Mouse (Mus musculus) bone marrow macrophage, adult 2 months (primary cell): Measurements from ENCODE around the gene S100a3. TPM values are rescaled to one million over a fixed set of nuclear protein-coding genes. Genes with fewer than 3 reads are reported as not detected.

Experiments
- H3K27ac ChIP-seq: 2 replicates; pipeline ENCODE4 v1.5.1; 2012; ENCODE audit warnings: low read depth, low read length; ENCODE audit not compliant: insufficient read depth
- H3K4me1 ChIP-seq: 2 replicates; pipeline ENCODE4 v1.6.1; 2012; ENCODE audit warnings: low read length; ENCODE audit not compliant: control insufficient read depth, insufficient read depth
- H3K4me3 ChIP-seq: 2 replicates; pipeline ENCODE4 v1.5.1; 2012; ENCODE audit warnings: mild to moderate bottlenecking, low read length, moderate library complexity; ENCODE audit not compliant: insufficient read depth
- CTCF ChIP-seq: IDR thresholded peaks from 2 replicates; pipeline ENCODE4 v1.5.1; 2012; ENCODE audit warnings: low read depth, mild to moderate bottlenecking, low read length, moderate library complexity
- POLR2A ChIP-seq: IDR thresholded peaks from 2 replicates; pipeline ENCODE4 v1.6.1; 2012; ENCODE audit warnings: mild to moderate bottlenecking, low read depth, low read length, borderline replicate concordance
- polyA plus RNA-seq: library from polyadenylated mRNA; stranded (reverse); fragments of >200 nt; gene quantifications from 2 replicates; pipeline ENCODE4 v1.2.4, GENCODE M21; 2012; ENCODE audit not compliant: missing spikeins, insufficient read depth, insufficient read length

The S100a3 gene
- polyA plus RNA-seq, 1 experiment: not detected

GRCm38 (mm10) chr3:90638511-90639275, 78.3 kb downstream of the S100a3 start:
- Histone ChIP-seq H3K4me1 (peaks cover 4% of the 10 kb centered on the region; the same call in 1 of the 2 replicates), H3K4me3 (no peak overlapping the region), H3K27ac (no peak overlapping the region)
- TF ChIP-seq CTCF: no peak
- no peak for TF ChIP-seq POLR2A

- Histone ChIP-seq H3K4me1 (peaks cover 4% of the 10 kb centered on the region; the same call in 1 of the 2 replicates), H3K27ac (no peak overlapping the region), H3K4me3 (no peak overlapping the region)
- peak; percentile 51 for TF ChIP-seq CTCF
- TF ChIP-seq POLR2A: no peak
Observed at GRCm38 (mm10) chr3:90639511-90640154, 79.3 kb downstream of the S100a3 start.

GRCm38 (mm10) chr3:90640981-90641380, 80.6 kb downstream of the S100a3 start:
- Histone ChIP-seq H3K4me1 (peaks cover 4% of the 10 kb centered on the region; the same call in 1 of the 2 replicates), H3K4me3 (no peak overlapping the region), H3K27ac (no peak overlapping the region)
- TF ChIP-seq POLR2A (no peak), CTCF (no peak)

- TF ChIP-seq CTCF: peak; percentile 60
- TF ChIP-seq POLR2A: no peak
- Histone ChIP-seq H3K4me1 (peaks cover 4% of the 10 kb centered on the region; the same call in 1 of the 2 replicates), H3K4me3 (no peak overlapping the region), H3K27ac (no peak overlapping the region)
Observed at GRCm38 (mm10) chr3:90644220-90644619, 83.8 kb downstream of the S100a3 start.

- Histone ChIP-seq H3K27ac (no peak overlapping the region), H3K4me1 (no peaks in the 10 kb centered on the region), H3K4me3 (no peak overlapping the region)
- TF ChIP-seq CTCF (no peak), POLR2A (no peak)
Observed at GRCm38 (mm10) chr3:90647291-90647690, 86.9 kb downstream of the S100a3 start.

- TF ChIP-seq CTCF: no peak
- TF ChIP-seq POLR2A: no peak
- Histone ChIP-seq H3K27ac (no peak overlapping the region), H3K4me1 (no peaks in the 10 kb centered on the region), H3K4me3 (no peak overlapping the region)
Observed at GRCm38 (mm10) chr3:90648981-90649380, 88.6 kb downstream of the S100a3 start.

- TF ChIP-seq CTCF: no peak
- Histone ChIP-seq H3K27ac (no peak overlapping the region), H3K4me1 (no peaks in the 10 kb centered on the region), H3K4me3 (no peak overlapping the region)
Observed at GRCm38 (mm10) chr3:90649832-90650231, 89.5 kb downstream of the S100a3 start.

Other genes with a start within 250 kb of the S100a3 start
- 0.72 and 0.83 TPM in 2 replicates for gene Slc27a3, start 170.6 kb upstream of the S100a3 start, polyA plus RNA-seq
- 18.9 and 20.4 TPM in 2 replicates for gene Ints3, start 127.0 kb upstream of the S100a3 start, polyA plus RNA-seq
- gene Npr1, start 94.7 kb upstream of the S100a3 start, polyA plus RNA-seq: 0.17 and 0.89 TPM in 2 replicates
- 29.3 and 29.8 TPM in 2 replicates for gene Ilf2, start 84.5 kb upstream of the S100a3 start, polyA plus RNA-seq
- 96.6 and 101 TPM in 2 replicates for gene Snapin, start 69.5 kb upstream of the S100a3 start, polyA plus RNA-seq
- gene Chtop, start 51.1 kb upstream of the S100a3 start, polyA plus RNA-seq: 56.9 and 59.9 TPM in 2 replicates
- 228 and 247 TPM in 2 replicates for gene S100a1, start 46.2 kb upstream of the S100a3 start, polyA plus RNA-seq
- 120 and 139 TPM in 2 replicates for gene S100a13, start 46.1 kb upstream of the S100a3 start, polyA plus RNA-seq
- gene S100a14, start 33.7 kb upstream of the S100a3 start, polyA plus RNA-seq: 0.40 TPM in 1 of 2 replicates, not detected in the other
- 0.50 TPM in 1 of 2 replicates, not detected in the other for gene S100a16, start 23.3 kb upstream of the S100a3 start, polyA plus RNA-seq
- not detected in 2 replicates for gene S100a2, start 29.7 kb downstream of the S100a3 start, polyA plus RNA-seq
- gene Gm42674, start 41.3 kb downstream of the S100a3 start, polyA plus RNA-seq: not detected in 2 replicates
- 2,861 and 3,059 TPM in 2 replicates for gene S100a4, start 43.2 kb downstream of the S100a3 start, polyA plus RNA-seq
- not detected in 2 replicates for gene S100a5, start 47.9 kb downstream of the S100a3 start, polyA plus RNA-seq
- gene S100a6, start 52.3 kb downstream of the S100a3 start, polyA plus RNA-seq: 1,285 and 1,346 TPM in 2 replicates
- 0.63 TPM in 1 of 2 replicates, not detected in the other for gene S100a7a, start 93.4 kb downstream of the S100a3 start, polyA plus RNA-seq
- 16.7 and 16.9 TPM in 2 replicates for gene S100a8, start 108.4 kb downstream of the S100a3 start, polyA plus RNA-seq
- 23.9 and 24.5 TPM in 2 replicates for gene S100a9, start 135.1 kb downstream of the S100a3 start, polyA plus RNA-seq
- not detected in 2 replicates for gene Pglyrp4, start 166.3 kb downstream of the S100a3 start, polyA plus RNA-seq
- not detected in 2 replicates for gene Gm5849, start 217.3 kb downstream of the S100a3 start, polyA plus RNA-seq